Mouse (Mus musculus): ENCODE measurements around the gene C8a. TPM values are rescaled to one million over a fixed set of nuclear protein-coding genes. Genes with fewer than 3 reads are reported as not detected.

Gene C8a
- polyA plus RNA-seq, 1 experiment: 0.04 TPM

GRCm38 (mm10) chr4:104842204-104842603, 34.0 kb downstream of the C8a start:
- no peak for DNase-seq (ENCODE audit: low read depth)

- DNase-seq (ENCODE audit: low read depth): no peak
These were observed 37.9 kb downstream of the C8a start for GRCm38 (mm10) chr4:104838342-104838741.

DNA sequence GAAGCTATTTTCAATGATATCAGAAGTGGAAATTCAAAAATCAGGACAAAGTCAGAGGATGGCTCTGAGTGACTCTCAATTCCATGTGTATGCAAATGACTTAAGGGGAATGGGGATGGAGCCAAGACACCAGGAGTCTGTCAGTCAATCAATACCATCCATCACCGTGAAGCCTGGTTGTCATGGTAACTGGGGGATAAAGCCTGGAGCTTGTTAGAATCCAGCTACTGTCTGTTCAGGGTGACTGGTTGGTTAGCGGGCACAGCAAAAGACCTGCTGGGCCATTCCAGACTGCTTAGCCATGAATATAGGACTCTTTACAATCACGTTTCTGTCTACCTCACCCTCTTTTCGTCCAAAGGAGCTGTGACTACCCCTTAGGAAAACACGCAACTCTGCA, 41.1 kb downstream of the C8a start:
- DNase-seq (ENCODE audit: low read depth): no peak

DNA sequence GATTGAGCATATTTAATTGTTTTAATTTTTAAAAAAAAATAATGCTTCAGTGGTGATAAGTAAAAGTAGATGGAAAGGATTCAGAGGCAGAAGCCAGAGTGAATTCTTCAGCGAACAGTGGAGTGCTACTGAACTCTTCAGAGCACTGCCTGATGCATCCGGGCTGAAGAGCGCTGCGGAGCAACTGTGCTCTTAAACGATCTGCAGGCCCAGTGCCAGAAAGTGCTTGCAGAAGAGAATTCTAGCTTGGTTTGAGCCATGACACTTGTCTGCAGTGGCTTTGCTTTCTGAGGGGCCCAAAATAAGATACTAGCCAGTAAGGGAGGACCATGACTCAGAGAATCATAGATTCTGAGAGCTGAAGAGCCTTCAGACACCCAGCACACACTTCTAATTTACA, 47.3 kb downstream of the C8a start:
- no peak for DNase-seq (ENCODE audit: low read depth)

- DNase-seq (ENCODE audit: low read depth): no peak
These were observed 51.7 kb downstream of the C8a start for GRCm38 (mm10) chr4:104824381-104825077.

GRCm38 (mm10) chr4:104823597-104824101, 52.5 kb downstream of the C8a start:
- DNase-seq (ENCODE audit: low read depth): no peak

GRCm38 (mm10) chr4:104819891-104820290, 56.3 kb downstream of the C8a start:
- DNase-seq (ENCODE audit: low read depth): no peak

GRCm38 (mm10) chr4:104818986-104819385, 57.2 kb downstream of the C8a start:
- DNase-seq (ENCODE audit: low read depth): no peak

- no peak for DNase-seq (ENCODE audit: low read depth)
These were observed 58.7 kb downstream of the C8a start for GRCm38 (mm10) chr4:104817509-104817908.

GRCm38 (mm10) chr4:104816519-104817232, 59.5 kb downstream of the C8a start:
- DNase-seq (ENCODE audit: low read depth): no peak

DNA sequence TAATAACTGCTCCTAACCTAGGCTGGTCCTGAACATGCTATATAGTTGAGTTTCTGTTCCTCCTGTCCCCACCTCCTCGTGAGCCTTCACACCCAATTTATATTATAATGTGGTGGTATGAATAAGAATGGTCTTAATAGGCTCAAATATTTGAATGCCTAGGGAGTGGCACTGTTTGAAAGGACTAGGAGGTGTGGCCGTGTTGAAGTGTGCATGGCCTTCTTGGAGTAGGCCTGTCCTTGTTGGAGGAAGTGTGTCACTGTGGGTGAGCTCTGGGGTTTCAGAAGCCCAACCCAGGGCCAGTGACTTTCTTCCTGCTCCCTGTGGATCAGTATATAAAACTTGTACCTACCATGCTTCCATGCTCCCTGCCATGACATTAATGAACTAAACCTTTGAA, 62.6 kb downstream of the C8a start:
- DNase-seq (ENCODE audit: low read depth): no peak

- no peak for DNase-seq (ENCODE audit: low read depth)
These were observed 65.4 kb downstream of the C8a start for GRCm38 (mm10) chr4:104810710-104811286.

DNA sequence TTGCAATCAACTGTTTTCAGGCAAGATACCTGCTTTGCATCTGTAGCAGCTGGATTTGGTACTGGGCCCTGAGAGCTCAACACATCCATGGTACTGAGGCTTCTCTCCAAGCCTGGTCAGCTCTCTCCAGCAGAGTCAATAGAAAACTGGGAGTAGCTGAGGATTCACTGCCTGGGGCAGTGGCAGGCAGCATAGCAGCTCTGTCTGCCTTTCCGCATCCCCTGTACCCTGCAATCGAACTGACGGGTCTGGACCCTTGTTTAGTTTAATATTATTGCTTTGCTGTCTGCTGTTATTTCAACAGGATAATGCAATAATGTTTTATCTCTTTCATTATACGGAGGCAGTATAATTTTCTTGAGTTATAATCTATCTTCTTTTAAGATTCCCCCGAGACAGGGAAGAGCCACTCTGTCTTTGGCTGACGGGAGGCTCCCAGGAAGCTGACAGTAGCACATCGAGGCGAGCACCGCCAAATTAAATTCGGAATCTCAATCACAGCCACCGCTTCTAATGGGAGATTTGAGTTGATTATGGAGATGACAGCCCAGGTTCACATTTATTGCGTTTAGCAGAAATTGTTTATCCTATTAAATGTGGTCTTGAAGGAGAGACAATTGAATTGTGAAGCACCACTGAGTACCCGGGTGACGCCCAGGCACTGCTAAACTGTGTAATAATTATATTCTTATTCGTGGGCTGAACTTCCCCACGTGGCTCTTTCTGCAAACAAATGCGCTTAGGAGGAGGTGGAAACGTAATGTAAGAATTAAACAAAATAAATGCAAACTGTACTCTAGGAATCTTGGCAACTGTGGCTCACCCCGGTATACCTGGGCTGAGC, 70.6 kb downstream of the C8a start:
- DNase-seq (ENCODE audit: low read depth): no peak

DNA sequence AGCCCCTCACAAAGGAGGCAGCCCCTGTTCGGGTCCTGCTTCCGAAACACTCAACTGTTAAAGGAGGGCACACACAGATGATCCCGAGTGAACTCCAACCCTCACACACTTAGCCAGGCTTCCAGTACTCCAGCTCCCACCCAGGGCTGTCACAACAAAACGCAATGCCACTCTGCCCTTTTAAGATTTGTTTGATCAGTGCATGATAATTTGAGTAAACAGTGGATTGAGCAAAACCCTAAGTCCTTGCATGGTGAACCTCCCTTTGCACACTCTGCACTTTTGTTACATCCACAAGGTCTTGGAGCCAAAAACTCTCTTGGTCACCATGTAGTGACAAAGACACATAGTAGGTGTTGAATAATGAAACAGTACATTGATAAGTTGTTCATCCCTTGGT, 72.1 kb downstream of the C8a start:
- DNase-seq (ENCODE audit: low read depth): no peak

DNA sequence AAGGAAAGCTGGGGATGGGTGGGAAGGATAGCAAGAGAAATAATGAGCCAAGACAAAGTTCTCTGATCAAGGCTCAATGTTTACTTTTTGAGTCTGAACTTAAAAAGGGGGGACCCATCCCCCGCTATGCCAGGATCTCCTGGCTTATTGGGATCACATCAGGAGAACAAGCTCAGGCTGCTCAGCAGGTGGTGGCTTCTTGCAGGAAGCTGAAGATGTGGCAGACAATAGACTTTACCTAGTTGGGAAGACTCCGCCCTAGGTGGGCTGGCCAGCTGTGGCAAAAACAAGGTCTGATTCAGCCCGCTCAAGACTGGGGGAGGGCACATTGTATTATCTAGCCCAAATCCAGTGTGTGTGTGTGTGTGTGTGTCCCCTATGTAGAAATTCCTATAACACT, 74.6 kb downstream of the C8a start:
- no peak for DNase-seq (ENCODE audit: low read depth)

GRCm38 (mm10) chr4:104798951-104799350, 77.2 kb downstream of the C8a start:
- no peak for DNase-seq (ENCODE audit: low read depth)

DNA sequence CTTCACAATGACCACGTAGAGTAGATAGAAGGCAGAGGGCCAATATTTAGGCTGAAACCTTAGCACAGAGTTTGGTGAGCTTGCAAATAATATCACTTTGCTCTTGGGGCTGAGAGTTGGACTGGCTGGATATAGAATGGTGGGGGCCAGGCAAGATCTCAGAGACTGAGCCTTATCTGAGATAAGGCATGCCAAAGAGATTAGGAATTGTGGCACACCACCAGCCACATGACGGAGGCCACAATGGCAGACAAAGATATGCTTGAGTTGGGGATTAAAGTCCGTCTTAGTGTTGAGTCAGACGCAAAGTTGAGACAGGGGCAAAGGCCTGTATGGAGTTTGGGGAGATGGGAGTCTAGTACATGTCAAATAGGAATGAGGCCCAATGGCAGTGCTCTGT, 84.1 kb downstream of the C8a start:
- DNase-seq (ENCODE audit: low read depth): no peak

- DNase-seq (ENCODE audit: low read depth): no peak
These were observed 93.9 kb downstream of the C8a start for GRCm38 (mm10) chr4:104782346-104782745.

DNA sequence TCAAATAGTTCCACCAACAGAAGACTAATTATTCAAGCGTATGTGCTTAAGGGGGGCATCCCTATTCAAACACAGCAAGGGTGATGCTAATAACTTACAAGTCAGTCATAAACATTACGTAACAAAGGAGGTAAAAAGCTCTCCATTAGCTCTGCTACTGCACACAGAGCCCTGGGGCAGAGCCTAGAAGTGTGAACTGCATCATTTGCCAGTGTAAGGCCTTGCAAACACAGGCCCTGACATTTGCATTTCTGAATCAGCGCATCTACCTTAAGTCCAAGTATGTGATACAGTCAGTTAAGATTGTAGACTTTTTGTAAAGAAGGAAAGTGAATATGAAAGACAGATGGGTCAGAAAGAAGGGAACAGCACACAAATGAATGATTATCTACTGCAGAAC, 94.8 kb downstream of the C8a start:
- DNase-seq (ENCODE audit: low read depth): no peak

DNA sequence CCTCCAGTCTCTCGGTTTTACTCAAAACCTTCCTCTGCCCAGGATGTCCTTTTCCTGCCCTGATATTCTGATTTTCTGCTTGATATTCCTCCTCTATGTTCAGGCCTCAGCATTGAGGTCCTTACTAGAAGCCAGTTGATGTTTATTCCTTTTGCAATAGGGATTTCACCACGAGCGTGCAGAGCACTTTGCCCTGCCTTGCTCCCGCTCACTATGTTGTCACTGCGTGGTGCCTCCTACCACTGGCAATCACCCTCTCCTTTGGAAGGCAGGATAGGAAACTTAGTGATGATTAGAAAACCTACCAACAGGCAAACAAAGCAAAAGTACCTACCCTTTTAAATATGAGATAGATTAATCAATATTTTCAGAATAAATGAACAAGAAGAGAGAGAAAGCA, 96.7 kb downstream of the C8a start:
- no peak for DNase-seq (ENCODE audit: low read depth)

GRCm38 (mm10) chr4:104775601-104776000, 100.6 kb downstream of the C8a start:
- DNase-seq (ENCODE audit: low read depth): no peak

- no peak for DNase-seq (ENCODE audit: low read depth)
These were observed 105.9 kb downstream of the C8a start for GRCm38 (mm10) chr4:104770331-104770730.
